Mouse (Mus musculus) C2C12 (cell line): ENCODE measurements around the gene Brd4.
A peak's percentile ranks its signal among the peaks of the same experiment; 100 is the strongest.

Experiments used
- CEBPB ChIP-seq: IDR thresholded peaks from one replicate; pipeline ENCODE4 v1.6.1; 2011; ENCODE audit warnings: low read depth, mild to moderate bottlenecking, control low read depth, moderate library complexity
- CTCF ChIP-seq: IDR thresholded peaks from one replicate; pipeline ENCODE4 v1.5.1; 2011; ENCODE audit not compliant: control insufficient read depth, insufficient read depth, insufficient read length
- FOSL1 ChIP-seq: IDR thresholded peaks from one replicate; pipeline ENCODE4 v1.8.0; 2011; ENCODE audit warnings: mild to moderate bottlenecking, low read length; ENCODE audit not compliant: poor library complexity, insufficient read depth, severe bottlenecking
- MAX ChIP-seq: IDR thresholded peaks from one replicate; pipeline ENCODE4 v1.6.1; 2011; ENCODE audit warnings: mild to moderate bottlenecking, control low read depth
- MYOD1 ChIP-seq: IDR thresholded peaks from one replicate; pipeline ENCODE4 v1.6.1; 2011; ENCODE audit warnings: low read depth; ENCODE audit not compliant: control insufficient read depth, insufficient read length
- MYOG ChIP-seq: IDR thresholded peaks from one replicate; pipeline ENCODE4 v1.6.1; 2011; ENCODE audit not compliant: control insufficient read depth, insufficient read length; ENCODE audit errors: extremely low read depth
- USF1 ChIP-seq: IDR thresholded peaks from one replicate; pipeline ENCODE4 v1.6.1; 2011; ENCODE audit warnings: low read depth, mild to moderate bottlenecking, control low read depth, moderate library complexity

- no peak for TF ChIP-seq CTCF
- no peak for TF ChIP-seq USF1
- no peak for TF ChIP-seq MYOD1
- no peak for TF ChIP-seq CEBPB
- peak; percentile 62 for TF ChIP-seq MAX
- no peak for TF ChIP-seq MYOG
- TF ChIP-seq FOSL1: no peak
These were observed 36.3 kb upstream of the Brd4 start, which contains the start of gene Akap8 for GRCm38 (mm10) chr17:32320597-32321389.
